Mouse (Mus musculus): ENCODE results near the gene Fgfr2. TPM values are rescaled to one million over a fixed set of nuclear protein-coding genes. Genes with fewer than 3 reads are reported as not detected.

The Fgfr2 gene
- polyA plus RNA-seq, 1 experiment from 2014 or later, result 81.1 TPM

- Histone ChIP-seq H3K4me3 (no peak overlapping the region), H3K9ac (no peak overlapping the region), H3K27me3 (no peaks in the 10 kb centered on the region), H3K36me3 (no peaks in the 10 kb centered on the region), H3K9me3 (replicated peaks) (no peaks in the 10 kb centered on the region), H3K27ac (no peak overlapping the region), H3K4me1 (peaks cover under 1% of the 10 kb centered on the region; the same call in 1 of the 2 replicates), H3K4me2 (replicated peaks) (no peak overlapping the region)
- no peak for ATAC-seq (ENCODE audit: low FRiP score)
- 86% methylated on average over 5 of the region's 5 CpGs for WGBS
Observed at GRCm38 (mm10) chr7:132323430-132323829, 799.7 kb downstream of the Fgfr2 start.

- Histone ChIP-seq H3K4me3 (no peak overlapping the region), H3K9me3 (replicated peaks) (no peaks in the 10 kb centered on the region), H3K4me1 (peaks cover 12% of the 10 kb centered on the region), H3K27ac (no peak overlapping the region), H3K27me3 (no peaks in the 10 kb centered on the region), H3K36me3 (no peaks in the 10 kb centered on the region), H3K9ac (no peak overlapping the region), H3K4me2 (replicated peaks) (no peak overlapping the region)
- ATAC-seq (ENCODE audit: low FRiP score), result no peak
- 79% methylated on average over 2 of the region's 2 CpGs for WGBS
Observed at GRCm38 (mm10) chr7:132321392-132321958, 801.7 kb downstream of the Fgfr2 start.

DNA sequence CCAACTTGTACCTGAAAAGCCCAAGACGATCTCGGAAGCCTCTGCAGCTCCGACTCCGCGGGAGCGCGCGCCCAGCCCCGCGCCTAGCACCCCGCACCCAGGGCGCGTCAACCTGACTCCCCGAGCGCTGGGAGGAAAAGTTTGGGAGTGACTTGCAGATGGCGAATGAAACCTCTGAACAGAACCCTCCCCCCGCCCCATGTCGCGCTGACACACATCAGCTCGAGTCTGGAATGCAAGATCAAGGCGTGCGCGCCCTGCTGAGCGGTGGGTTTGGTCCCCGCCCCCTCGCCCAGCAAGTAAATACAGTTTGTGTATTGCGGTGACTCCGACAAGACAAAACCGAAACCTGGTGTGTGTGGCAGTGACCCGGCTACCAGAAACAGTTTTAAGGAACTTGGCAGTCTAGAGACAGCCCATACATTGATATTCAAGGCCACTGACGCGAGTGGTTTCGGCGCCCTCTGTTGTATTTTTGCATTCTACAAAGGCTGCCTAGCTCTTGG is 806.1 kb downstream of the Fgfr2 start, which contains the start of gene Chst15:
Gene Chst15 (minus strand): TSS at position 193 of the 506 bp plus-strand sequence.
- Histone ChIP-seq H3K9me3 (replicated peaks) (no peaks in the 10 kb centered on the region), H3K27ac (peak within 1 kb of the TSS; percentile 90), H3K4me3 (peak within 1 kb of the TSS; percentile 76), H3K27me3 (no peaks in the 10 kb centered on the region), H3K9ac (peak within 1 kb of the TSS; percentile 83), H3K4me1 (peaks cover 43% of the 10 kb centered on the region), H3K4me2 (replicated peaks) (peak within 1 kb of the TSS; percentile 79), H3K36me3 (no peaks in the 10 kb centered on the region)
- WGBS, result under 1% methylated on average over 34 of the region's 34 CpGs
- ATAC-seq (ENCODE audit: low FRiP score), result peak; percentile 53

DNA sequence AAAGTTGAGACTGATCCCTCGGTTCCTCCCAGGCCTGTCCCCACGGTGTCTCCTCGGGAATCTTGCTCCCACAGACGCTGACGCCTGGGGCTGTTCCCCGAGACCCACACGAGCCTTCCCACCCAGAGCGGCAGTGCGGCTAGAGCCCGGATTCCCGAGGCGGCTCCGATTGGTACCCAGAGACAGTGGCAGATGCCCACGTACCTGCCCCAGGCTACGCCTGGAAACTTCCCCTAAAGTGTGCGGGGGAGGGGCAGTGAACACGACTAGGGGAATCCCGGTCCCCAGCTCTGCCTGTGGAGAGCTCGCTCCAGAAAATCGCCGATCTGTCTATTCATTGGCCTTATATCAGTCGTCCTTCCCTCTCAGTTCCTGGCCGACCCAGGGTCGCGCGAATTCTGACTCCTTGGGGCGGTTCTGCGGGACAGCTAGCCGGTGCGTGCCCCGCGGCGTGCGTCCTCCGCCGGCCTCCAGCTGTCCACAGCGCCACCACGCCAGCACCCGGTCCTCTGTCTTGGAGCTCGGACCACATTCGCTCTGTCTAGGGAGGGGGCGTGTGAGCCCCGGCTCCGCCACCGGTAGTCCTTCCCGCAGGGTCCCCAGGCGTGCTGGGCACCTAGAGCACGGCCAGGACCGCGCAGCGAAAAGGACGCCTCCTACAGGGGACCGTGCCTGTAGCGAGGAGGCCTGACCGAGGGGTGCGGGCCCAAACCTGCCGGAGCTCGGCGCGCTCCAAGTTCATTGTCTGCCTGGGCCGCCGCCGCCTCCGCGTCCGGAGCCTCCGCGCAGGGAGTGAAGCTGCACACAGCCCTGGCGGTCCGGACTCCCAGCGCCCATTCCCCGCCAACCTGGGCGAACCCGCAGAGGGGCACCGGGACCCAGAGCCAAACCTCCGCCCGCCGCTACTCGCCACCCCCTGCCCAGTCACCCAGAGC is 806.8 kb downstream of the Fgfr2 start:
- peak overlapping the region; percentile 76 for H3K4me3 ChIP-seq
- peak overlapping the region; percentile 79 for H3K4me2 ChIP-seq (replicated peaks)
- peak; percentile 75 for ATAC-seq (ENCODE audit: low FRiP score)
- H3K9ac ChIP-seq, result peak overlapping the region; percentile 83
- under 1% methylated on average over 65 of the region's 79 CpGs for WGBS
- no peaks in the 10 kb centered on the region for H3K27me3 ChIP-seq
- peak overlapping the region; percentile 90 for H3K27ac ChIP-seq
- peaks cover 49% of the 10 kb centered on the region for H3K4me1 ChIP-seq
- no peaks in the 10 kb centered on the region for H3K36me3 ChIP-seq
- no peaks in the 10 kb centered on the region for H3K9me3 ChIP-seq (replicated peaks)

DNA sequence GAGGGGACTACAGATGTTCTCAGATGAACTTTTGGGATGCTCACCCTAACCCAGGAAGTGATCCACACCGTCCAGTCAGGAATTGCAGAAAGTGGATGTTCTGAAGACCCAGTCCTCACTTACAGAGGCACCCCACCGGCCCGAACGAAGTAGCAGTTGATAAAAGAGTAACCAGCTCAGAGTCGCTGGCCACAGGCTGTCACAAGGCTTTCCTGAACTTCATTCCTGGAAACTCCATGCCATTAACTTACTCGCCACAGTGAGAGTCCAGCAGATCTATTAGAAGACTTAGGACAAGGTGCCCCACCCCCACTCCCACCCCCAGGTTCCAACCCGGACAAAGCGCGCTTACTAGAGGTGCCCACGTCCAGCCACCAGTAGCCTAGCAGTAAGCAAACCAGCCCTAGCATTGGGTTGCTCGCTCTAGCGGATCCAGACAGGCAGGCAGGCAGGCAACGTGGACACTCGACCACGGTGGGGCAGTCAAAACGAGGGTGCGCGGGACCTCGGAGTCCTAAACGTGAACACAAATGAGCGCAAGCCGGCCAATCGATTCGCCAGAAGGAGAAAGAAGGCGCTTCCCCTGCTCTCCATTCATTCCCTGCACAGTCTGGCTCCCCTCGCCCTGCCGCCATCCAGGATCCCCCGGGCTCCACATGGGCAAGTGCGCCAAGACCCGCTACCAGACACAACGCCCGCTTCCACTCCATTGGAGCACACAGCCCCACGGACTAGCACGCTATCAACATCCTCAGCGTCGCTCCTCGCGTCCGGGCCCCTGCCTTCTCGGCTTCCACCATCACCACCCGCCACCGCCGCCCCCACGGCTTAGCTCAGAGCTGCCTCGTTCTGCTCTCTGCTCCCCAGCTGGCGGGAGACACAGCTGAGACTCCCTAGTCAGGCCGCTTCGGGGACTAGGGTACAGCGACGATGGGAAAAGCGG is 807.7 kb downstream of the Fgfr2 start:
- no peaks in the 10 kb centered on the region for H3K36me3 ChIP-seq
- peak; percentile 81 for ATAC-seq (ENCODE audit: low FRiP score)
- H3K27ac ChIP-seq, result peak overlapping the region; percentile 90
- H3K9ac ChIP-seq, result peak overlapping the region; percentile 83
- no peaks in the 10 kb centered on the region for H3K27me3 ChIP-seq
- peak overlapping the region; percentile 79 for H3K4me2 ChIP-seq (replicated peaks)
- H3K4me1 ChIP-seq, result peaks cover 55% of the 10 kb centered on the region
- peak overlapping the region; percentile 76 for H3K4me3 ChIP-seq
- WGBS, result under 1% methylated on average over 51 of the region's 51 CpGs
- no peaks in the 10 kb centered on the region for H3K9me3 ChIP-seq (replicated peaks)

- no peaks in the 10 kb centered on the region for H3K9me3 ChIP-seq (replicated peaks)
- no peak overlapping the region for H3K4me2 ChIP-seq (replicated peaks)
- no peak overlapping the region for H3K4me3 ChIP-seq
- H3K27ac ChIP-seq, result no peak overlapping the region
- H3K4me1 ChIP-seq, result peaks cover 52% of the 10 kb centered on the region
- H3K36me3 ChIP-seq, result no peaks in the 10 kb centered on the region
- H3K27me3 ChIP-seq, result no peaks in the 10 kb centered on the region
- ATAC-seq (ENCODE audit: low FRiP score), result no peak
- no peak overlapping the region for H3K9ac ChIP-seq
- 76% methylated on average over 8 of the region's 8 CpGs for WGBS
Observed at GRCm38 (mm10) chr7:132312396-132312795, 810.8 kb downstream of the Fgfr2 start.

GRCm38 (mm10) chr7:132308537-132309191 is 814.5 kb downstream of the Fgfr2 start:
- Histone ChIP-seq H3K4me3 (no peak overlapping the region), H3K9ac (no peak overlapping the region), H3K27ac (no peak overlapping the region), H3K4me2 (replicated peaks) (no peak overlapping the region), H3K36me3 (no peaks in the 10 kb centered on the region), H3K4me1 (peaks cover 52% of the 10 kb centered on the region), H3K27me3 (no peaks in the 10 kb centered on the region), H3K9me3 (replicated peaks) (no peaks in the 10 kb centered on the region)
- ATAC-seq (ENCODE audit: low FRiP score), result no peak
- 74% methylated on average over 5 of the region's 5 CpGs for WGBS

DNA sequence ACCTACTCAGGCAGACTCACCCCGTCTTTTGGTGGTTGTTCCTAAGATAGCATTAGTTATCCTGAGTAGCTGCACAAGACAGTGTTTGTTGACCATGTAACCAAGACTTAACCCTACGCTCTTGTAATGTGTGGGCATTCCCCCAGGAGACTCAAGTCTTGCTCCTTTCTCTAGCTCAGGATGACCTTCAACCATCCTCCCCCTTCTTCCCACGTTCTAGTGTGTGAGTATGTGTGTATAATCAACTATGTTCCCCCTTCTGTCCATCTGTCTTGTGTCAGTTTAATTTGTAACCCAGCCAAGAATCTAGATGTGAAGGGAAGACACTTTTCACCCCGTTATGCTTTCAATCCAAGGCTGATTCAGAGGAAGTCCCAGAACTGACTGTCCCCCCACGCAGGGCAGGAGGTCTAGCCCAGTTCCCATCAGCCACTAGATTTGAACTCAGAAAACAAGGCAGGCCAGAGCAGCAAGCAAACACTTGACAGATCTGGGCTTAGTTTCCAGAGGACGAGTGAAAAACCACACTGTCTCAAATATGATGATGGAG is 815.4 kb downstream of the Fgfr2 start:
- H3K9me3 ChIP-seq (replicated peaks), result no peaks in the 10 kb centered on the region
- H3K36me3 ChIP-seq, result no peaks in the 10 kb centered on the region
- H3K4me3 ChIP-seq, result no peak overlapping the region
- H3K27ac ChIP-seq, result no peak overlapping the region
- no peak for ATAC-seq (ENCODE audit: low FRiP score)
- no peak overlapping the region for H3K4me2 ChIP-seq (replicated peaks)
- no peak overlapping the region for H3K9ac ChIP-seq
- 77% methylated on average over 6 of the region's 6 CpGs for WGBS
- H3K4me1 ChIP-seq, result peaks cover 46% of the 10 kb centered on the region
- no peaks in the 10 kb centered on the region for H3K27me3 ChIP-seq

DNA sequence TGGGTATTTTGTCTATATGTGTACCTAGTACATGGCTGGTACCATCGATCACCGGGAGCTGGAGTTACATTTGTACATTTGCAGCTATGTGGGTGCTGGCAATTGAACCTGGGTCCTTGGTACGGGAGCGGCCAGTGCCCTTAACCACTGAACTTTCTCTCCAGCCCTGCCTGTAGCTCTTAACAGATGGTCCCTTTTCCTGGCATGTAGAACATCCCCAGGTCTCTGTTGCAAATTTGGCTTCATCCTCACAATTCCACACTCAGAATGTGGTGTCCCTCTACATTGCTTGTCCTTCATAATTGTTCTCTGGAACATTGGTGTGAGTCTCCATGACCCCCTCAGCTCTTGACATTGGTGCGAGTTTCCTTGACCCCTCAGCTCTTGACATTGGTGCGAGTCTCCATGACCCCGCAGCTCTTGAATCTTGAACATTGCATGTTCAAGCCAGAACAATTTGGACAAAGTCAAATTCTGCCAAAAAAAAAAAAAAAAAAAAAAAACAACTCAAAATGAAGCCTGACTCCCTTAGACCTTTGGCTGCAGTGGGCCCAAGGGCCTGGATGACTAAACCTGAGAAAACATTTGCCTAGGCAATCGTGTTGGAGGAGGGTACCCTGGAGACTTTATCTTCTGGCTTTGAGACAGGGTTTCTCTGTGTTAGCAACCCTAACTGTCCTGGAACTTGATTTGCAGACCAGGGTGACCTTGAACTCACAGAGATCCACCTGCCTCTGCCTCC is 816.3 kb downstream of the Fgfr2 start:
- Histone ChIP-seq H3K9me3 (replicated peaks) (no peaks in the 10 kb centered on the region), H3K36me3 (no peaks in the 10 kb centered on the region), H3K9ac (no peak overlapping the region), H3K27me3 (no peaks in the 10 kb centered on the region), H3K27ac (no peak overlapping the region), H3K4me3 (no peak overlapping the region), H3K4me1 (peaks cover 48% of the 10 kb centered on the region), H3K4me2 (replicated peaks) (no peak overlapping the region)
- no peak for ATAC-seq (ENCODE audit: low FRiP score)
- 92% methylated on average over 8 of the region's 8 CpGs for WGBS

DNA sequence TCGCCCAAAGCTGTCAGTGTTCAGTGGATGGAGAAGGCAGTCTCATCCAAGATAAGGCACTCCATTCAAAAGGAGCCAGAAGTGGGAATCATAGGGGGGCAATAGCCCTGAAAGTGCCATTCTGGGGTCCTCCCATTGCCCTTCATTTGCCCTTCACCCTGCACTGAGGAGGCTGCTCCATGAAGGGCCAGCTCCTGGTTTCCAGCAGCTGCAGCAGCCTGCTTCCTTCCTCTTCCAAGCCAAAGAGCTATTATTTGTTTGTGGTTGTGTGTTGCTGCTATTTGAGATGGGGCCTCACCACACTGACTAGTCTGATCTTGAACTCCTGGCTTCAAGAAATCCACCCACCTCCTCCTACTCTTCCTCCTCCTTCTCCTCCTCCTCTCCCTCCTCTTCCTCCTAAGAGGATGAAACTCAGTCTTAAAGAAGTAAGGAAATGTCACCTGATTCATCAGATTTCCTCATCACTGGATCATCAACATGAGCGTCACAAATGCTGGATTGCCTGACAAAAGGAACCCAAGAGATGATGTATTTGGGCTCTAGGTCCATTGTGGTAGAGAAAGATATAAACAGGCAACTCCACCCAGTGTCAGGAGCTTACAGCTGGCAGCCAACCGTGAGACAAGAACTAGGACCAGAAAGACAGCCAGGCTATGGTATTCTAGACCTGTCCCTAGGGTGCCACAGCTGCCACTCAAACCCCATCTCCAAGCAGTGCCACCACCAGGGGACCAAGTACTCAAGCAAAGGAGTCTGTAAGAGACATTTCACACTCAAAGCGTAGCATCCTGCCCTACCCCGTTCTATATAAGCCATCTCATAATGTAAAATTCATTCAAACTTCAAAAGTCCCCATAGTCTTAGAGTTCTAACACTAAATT is 817.4 kb downstream of the Fgfr2 start:
- Histone ChIP-seq H3K9ac (no peak overlapping the region), H3K4me3 (no peak overlapping the region), H3K4me1 (peaks cover 41% of the 10 kb centered on the region), H3K9me3 (replicated peaks) (no peaks in the 10 kb centered on the region), H3K27me3 (no peaks in the 10 kb centered on the region), H3K27ac (no peak overlapping the region; the same call in 1 of the 2 replicates), H3K36me3 (no peaks in the 10 kb centered on the region), H3K4me2 (replicated peaks) (no peak overlapping the region)
- WGBS, result 76% methylated on average over 5 of the region's 5 CpGs
- no peak for ATAC-seq (ENCODE audit: low FRiP score)

Measured in hindbrain, embryonic 12.5 days (tissue).